Mouse (Mus musculus): Measurements from ENCODE around the gene Atp6v0e.

Atp6v0e gene

GRCm38 (mm10) chr17:26662978-26663683 is at the start of gene Atp6v0e:
Atp6v0e (plus strand) TSS chr17:26663231.
- peak; percentile 96 to 98 for DNase-seq

GRCm38 (mm10) chr17:26614286-26614685 is 48.7 kb upstream of the Atp6v0e start:
- DNase-seq = no peak

GRCm38 (mm10) chr17:26614708-26615486 is 48.1 kb upstream of the Atp6v0e start:
- no peak for DNase-seq

GRCm38 (mm10) chr17:26616696-26617095 is 46.3 kb upstream of the Atp6v0e start:
- peak; percentile 87 to 96 for DNase-seq

- no peak for DNase-seq
Measured at GRCm38 (mm10) chr17:26618498-26618897, 44.5 kb upstream of the Atp6v0e start.

GRCm38 (mm10) chr17:26619577-26619976 is 43.5 kb upstream of the Atp6v0e start:
- no peak for DNase-seq

GRCm38 (mm10) chr17:26620292-26620691 is 42.7 kb upstream of the Atp6v0e start:
- DNase-seq = peak in 1 of 2 experiments; percentile 54

GRCm38 (mm10) chr17:26620786-26621766 is 42.0 kb upstream of the Atp6v0e start:
- DNase-seq = peak; percentile 89 to 97

GRCm38 (mm10) chr17:26621912-26622311 is 41.1 kb upstream of the Atp6v0e start:
- DNase-seq = no peak

- no peak for DNase-seq
Measured at GRCm38 (mm10) chr17:26623991-26624390, 39.0 kb upstream of the Atp6v0e start.

- DNase-seq = no peak
Measured at GRCm38 (mm10) chr17:26624999-26625398, 38.0 kb upstream of the Atp6v0e start.

- no peak for DNase-seq
Measured at GRCm38 (mm10) chr17:26625521-26626010, 37.5 kb upstream of the Atp6v0e start.

- no peak for DNase-seq
Measured at GRCm38 (mm10) chr17:26628479-26628878, 34.6 kb upstream of the Atp6v0e start.

GRCm38 (mm10) chr17:26628936-26629335 is 34.1 kb upstream of the Atp6v0e start:
- no peak for DNase-seq

- peak in 1 of 2 experiments; percentile 35 for DNase-seq
Measured at GRCm38 (mm10) chr17:26631811-26632327, 31.2 kb upstream of the Atp6v0e start.

GRCm38 (mm10) chr17:26633186-26633585 is 29.8 kb upstream of the Atp6v0e start:
- DNase-seq = peak; percentile 32 to 54

GRCm38 (mm10) chr17:26633926-26634325 is 29.1 kb upstream of the Atp6v0e start:
- DNase-seq = peak; percentile 54 to 68

GRCm38 (mm10) chr17:26634539-26634938 is 28.5 kb upstream of the Atp6v0e start:
- no peak for DNase-seq

- DNase-seq = peak in 1 of 2 experiments; percentile 51
Measured at GRCm38 (mm10) chr17:26635951-26636350, 27.1 kb upstream of the Atp6v0e start.

GRCm38 (mm10) chr17:26637851-26638250 is 25.2 kb upstream of the Atp6v0e start:
- DNase-seq = peak; percentile 86 to 93

- peak; percentile 88 to 95 for DNase-seq
Measured at GRCm38 (mm10) chr17:26638655-26639054, 24.4 kb upstream of the Atp6v0e start.

- DNase-seq = no peak
Measured at GRCm38 (mm10) chr17:26639791-26640190, 23.2 kb upstream of the Atp6v0e start.
